Mouse (Mus musculus): ENCODE results near the gene Igf2bp3. TPM values are rescaled to one million over a fixed set of nuclear protein-coding genes. Genes with fewer than 3 reads are reported as not detected.

Igf2bp3 gene
- polyA plus RNA-seq, 1 experiment from 2014 or later, result 40.9 TPM

DNA sequence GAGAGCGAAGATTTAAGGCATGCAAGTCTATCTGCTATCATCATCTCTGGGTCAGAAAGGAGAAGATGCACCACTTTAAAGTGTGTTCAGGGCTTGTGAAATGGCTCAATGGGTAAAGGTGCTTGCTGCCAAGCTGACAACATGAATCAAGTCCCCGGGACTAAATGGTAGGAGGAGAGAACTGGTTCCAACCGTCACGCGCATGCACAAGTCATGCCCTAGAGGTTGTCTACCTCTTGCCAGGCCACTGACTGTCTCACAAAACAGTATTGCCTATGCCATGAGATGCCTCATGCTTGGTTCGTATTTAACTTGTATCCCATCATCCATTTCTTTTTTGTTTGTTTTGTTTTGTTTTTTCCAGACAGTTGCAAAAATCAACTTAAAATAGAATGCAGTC is 48.9 kb downstream of the Igf2bp3 start:
- Histone ChIP-seq H3K4me2 (no peak overlapping the region), H3K9ac (no peak overlapping the region), H3K4me1 (replicated peaks) (peaks cover 33% of the 10 kb centered on the region), H3K36me3 (no peaks in the 10 kb centered on the region), H3K27ac (replicated peaks) (no peak overlapping the region), H3K9me3 (no peaks in the 10 kb centered on the region), H3K4me3 (no peak overlapping the region), H3K27me3 (no peaks in the 10 kb centered on the region)
- ATAC-seq (ENCODE audit: low read depth), result no peak
- WGBS, result 74% methylated on average over 6 of the region's 6 CpGs

DNA sequence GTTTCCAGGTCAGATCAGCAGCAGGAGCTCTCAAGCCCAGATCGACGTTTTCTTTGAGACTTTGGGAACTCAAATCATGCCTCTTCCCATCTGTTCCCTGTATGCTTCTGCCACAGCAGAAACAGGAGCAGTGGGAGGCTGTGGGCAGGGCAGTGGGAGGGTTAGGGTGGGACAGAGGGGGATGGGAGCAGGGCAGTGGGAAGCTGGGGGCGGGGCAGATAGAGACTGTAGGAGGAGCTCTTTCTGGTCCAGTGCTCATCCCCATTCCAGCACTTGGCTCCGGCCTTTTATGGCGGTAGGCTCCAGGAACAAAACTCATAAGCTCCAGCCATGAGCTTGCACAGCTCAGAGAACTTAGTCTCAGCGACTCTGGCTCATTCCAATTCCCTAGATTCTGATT is 49.7 kb downstream of the Igf2bp3 start:
- no peaks in the 10 kb centered on the region for H3K9me3 ChIP-seq

DNA sequence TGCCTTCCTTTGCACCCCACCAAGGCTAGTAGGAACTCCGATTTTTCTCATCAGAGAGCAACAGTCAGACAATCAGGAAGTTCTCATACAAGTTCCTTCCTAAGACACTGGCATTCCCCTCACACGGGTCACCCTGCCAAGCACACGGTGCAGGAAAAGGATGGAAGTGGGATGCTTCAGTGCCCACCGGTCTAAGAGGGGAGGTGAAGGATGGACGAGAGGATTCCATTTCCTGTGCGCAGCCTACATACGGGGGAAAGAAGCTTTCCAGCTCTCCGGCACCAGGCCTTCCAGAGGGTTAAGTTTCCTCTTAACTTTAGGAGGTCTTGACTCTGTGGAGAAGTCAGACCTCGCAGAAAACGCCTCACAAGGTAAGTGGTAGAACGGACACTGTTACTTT is 50.1 kb downstream of the Igf2bp3 start:
- Histone ChIP-seq H3K27ac (replicated peaks) (no peak overlapping the region), H3K9me3 (no peaks in the 10 kb centered on the region), H3K4me2 (no peak overlapping the region), H3K4me3 (no peak overlapping the region), H3K9ac (no peak overlapping the region), H3K27me3 (no peaks in the 10 kb centered on the region), H3K36me3 (no peaks in the 10 kb centered on the region), H3K4me1 (replicated peaks) (peaks cover 33% of the 10 kb centered on the region)
- no peak for ATAC-seq (ENCODE audit: low read depth)
- 75% methylated on average over 11 of the region's 11 CpGs for WGBS

More for the DNA sequence above, 49.7 kb downstream of the Igf2bp3 start:
- H3K9ac ChIP-seq, result no peak overlapping the region
- no peak overlapping the region for H3K4me3 ChIP-seq
- WGBS, result 23% methylated on average over 6 of the region's 6 CpGs
- no peak overlapping the region for H3K4me2 ChIP-seq
- peaks cover 33% of the 10 kb centered on the region for H3K4me1 ChIP-seq (replicated peaks)
- H3K36me3 ChIP-seq, result no peaks in the 10 kb centered on the region
- no peak overlapping the region for H3K27ac ChIP-seq (replicated peaks)
- ATAC-seq (ENCODE audit: low read depth), result no peak
- H3K27me3 ChIP-seq, result no peaks in the 10 kb centered on the region

DNA sequence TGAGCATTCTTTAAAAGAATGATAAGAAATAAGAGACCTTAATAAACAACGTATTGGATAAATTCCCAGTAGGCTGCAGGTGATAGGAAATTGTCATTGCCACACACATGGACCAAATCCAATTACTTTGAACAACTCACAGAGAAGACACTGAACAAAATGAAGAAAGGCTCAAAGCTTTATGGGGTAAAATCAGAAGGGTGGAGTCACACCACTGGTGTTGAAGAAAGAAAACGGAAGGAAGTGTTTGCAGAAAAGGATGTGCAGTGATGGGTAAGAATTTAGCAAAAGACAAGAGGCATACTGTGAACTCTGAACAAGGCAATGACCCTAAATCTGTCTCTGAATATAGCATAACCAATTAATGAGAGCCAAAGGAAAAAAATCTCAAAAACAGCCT is 54.8 kb downstream of the Igf2bp3 start:
- no peak overlapping the region for H3K27ac ChIP-seq (replicated peaks)
- no peaks in the 10 kb centered on the region for H3K36me3 ChIP-seq
- H3K27me3 ChIP-seq, result no peaks in the 10 kb centered on the region
- H3K9ac ChIP-seq, result no peak overlapping the region
- H3K4me3 ChIP-seq, result no peak overlapping the region
- ATAC-seq (ENCODE audit: low read depth), result no peak
- peaks cover 9% of the 10 kb centered on the region for H3K4me1 ChIP-seq (replicated peaks)
- WGBS, result 72% methylated on average over 2 of the region's 2 CpGs
- H3K9me3 ChIP-seq, result no peaks in the 10 kb centered on the region
- no peak overlapping the region for H3K4me2 ChIP-seq

DNA sequence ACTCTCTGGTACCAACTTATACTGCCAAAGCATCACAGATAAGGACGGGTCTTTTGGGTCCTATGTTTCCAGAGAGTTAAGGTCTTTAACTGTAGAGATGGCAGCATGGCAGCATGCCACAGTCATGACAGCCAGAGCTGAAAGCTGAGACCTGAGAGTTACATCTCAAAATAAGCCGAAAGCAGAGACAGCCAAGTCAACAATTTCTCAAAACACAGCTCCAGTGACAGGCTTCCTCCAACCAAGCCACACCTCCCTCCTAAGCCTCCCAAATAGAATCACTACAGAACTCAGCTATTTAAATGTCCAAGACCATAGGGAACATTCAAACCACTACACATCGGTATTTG is 58.0 kb downstream of the Igf2bp3 start:
- H3K27ac ChIP-seq (replicated peaks), result no peak overlapping the region
- ATAC-seq (ENCODE audit: low read depth), result no peak
- WGBS, result 94% methylated on average over 3 of the region's 3 CpGs

DNA sequence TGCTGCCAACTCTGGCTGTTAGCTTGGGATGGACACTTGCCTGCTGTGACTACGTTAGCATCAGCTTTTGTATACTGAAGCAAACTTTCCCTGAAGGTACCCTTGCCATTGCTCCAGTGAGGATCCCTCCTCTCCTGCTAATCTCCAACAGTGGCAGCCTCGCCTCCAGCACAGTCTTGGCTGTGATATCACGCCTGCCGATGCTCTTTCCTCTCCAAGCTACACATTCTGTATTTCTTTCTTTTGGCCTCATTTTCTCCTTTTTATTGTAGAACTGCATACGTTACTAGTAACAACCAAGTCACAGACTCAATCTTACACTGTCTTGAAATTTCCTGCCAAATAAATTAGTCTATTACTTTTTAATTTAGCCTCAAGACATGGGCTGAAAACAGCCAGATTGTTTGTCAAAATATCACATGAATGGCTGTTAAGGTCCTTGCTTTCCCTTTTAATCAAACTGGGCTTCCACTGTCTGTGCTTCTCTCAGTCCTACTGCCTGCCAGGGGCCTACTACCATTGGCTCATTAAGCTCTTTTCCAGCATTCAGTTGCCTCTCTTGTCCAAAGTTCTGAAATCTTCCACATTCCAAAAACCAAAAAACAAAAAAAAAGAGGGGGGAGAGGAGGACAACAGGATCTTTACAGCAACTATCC is 58.5 kb downstream of the Igf2bp3 start:
- H3K27ac ChIP-seq (replicated peaks), result no peak overlapping the region
- no peak overlapping the region for H3K9ac ChIP-seq
- H3K9me3 ChIP-seq, result no peaks in the 10 kb centered on the region
- H3K4me1 ChIP-seq (replicated peaks), result peaks cover 13% of the 10 kb centered on the region; the same call in 1 of the 2 replicates
- H3K36me3 ChIP-seq, result no peaks in the 10 kb centered on the region
- 86% methylated on average over 5 of the region's 5 CpGs for WGBS
- H3K27me3 ChIP-seq, result no peaks in the 10 kb centered on the region
- H3K4me2 ChIP-seq, result no peak overlapping the region
- H3K4me3 ChIP-seq, result no peak overlapping the region
- no peak for ATAC-seq (ENCODE audit: low read depth)

More for the DNA sequence above, 58.0 kb downstream of the Igf2bp3 start:
- no peaks in the 10 kb centered on the region for H3K36me3 ChIP-seq
- no peak overlapping the region for H3K9ac ChIP-seq
- peaks cover 8% of the 10 kb centered on the region; the same call in 1 of the 2 replicates for H3K4me1 ChIP-seq (replicated peaks)
- H3K4me3 ChIP-seq, result no peak overlapping the region
- no peaks in the 10 kb centered on the region for H3K9me3 ChIP-seq
- H3K4me2 ChIP-seq, result no peak overlapping the region
- H3K27me3 ChIP-seq, result no peaks in the 10 kb centered on the region

DNA sequence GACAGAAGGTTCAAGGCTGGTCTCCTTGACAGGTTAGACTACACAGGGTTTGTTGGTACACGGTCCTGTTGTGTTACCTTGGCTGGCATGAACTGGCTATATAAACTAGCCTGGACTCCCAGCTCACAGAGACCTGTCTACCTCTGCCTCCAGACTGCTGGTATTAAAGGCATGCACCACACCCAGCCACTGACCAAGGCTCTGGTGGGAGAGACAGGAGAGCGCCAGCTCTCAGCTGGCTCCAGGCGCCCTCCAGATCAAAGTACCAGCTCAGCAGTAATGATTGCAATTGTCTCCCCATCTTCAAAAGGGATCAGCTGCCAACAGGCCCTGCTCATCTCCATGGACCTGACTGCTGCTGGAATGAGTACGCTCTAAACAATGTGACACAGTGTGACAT is 63.3 kb downstream of the Igf2bp3 start:
- Histone ChIP-seq H3K36me3 (no peaks in the 10 kb centered on the region), H3K27ac (replicated peaks) (no peak overlapping the region), H3K27me3 (no peaks in the 10 kb centered on the region), H3K9me3 (no peaks in the 10 kb centered on the region), H3K4me1 (replicated peaks) (peaks cover 17% of the 10 kb centered on the region), H3K4me3 (no peak overlapping the region), H3K4me2 (no peak overlapping the region), H3K9ac (no peak overlapping the region)
- 76% methylated on average over 4 of the region's 4 CpGs for WGBS
- no peak for ATAC-seq (ENCODE audit: low read depth)

DNA sequence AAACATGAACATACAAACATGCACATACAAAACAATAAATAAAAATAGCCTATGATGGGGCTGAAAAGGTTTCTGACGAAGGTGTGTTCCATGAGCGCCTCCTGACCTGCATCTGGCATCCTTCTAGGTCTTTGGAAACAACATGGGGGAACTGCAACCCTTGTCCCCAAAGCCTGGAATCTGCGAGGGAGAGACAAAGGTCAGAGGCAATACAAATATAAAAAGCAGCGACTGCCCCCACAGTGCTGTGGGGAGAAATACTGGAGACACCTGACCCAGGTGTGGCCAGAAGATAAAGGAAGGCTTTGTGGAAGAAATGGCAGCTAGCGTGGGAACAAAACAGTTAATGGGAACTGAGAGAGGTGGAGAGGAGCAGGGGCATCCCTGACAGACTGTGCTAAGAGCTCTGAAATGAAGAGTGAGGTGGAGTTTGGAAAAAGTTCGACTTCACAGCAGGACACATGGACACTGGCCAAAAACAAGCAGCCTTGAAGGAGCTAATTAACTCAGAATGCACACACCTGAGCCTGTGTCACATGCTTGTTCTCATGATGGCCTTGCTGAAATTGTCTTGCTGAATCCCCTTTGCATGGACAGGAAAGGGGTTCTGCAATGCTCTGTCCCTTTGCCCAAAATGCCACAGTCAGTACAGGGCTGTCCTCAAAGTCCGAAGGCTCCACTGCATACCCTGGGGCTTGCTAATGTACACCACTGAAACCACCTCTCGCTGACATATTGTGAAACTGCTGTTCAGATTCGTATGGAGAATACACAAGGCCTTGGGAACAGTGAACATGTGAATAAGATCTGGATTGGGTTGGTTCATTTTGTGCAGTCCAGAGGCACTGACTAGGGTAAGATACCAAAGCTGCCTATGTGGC is 64.2 kb downstream of the Igf2bp3 start:
- ATAC-seq (ENCODE audit: low read depth), result no peak
- WGBS, result 85% methylated on average over 9 of the region's 9 CpGs
- Histone ChIP-seq H3K4me2 (no peak overlapping the region), H3K9ac (no peak overlapping the region), H3K4me1 (replicated peaks) (peaks cover 17% of the 10 kb centered on the region), H3K9me3 (no peaks in the 10 kb centered on the region), H3K27me3 (no peaks in the 10 kb centered on the region), H3K4me3 (no peak overlapping the region), H3K36me3 (no peaks in the 10 kb centered on the region), H3K27ac (replicated peaks) (no peak overlapping the region)

DNA sequence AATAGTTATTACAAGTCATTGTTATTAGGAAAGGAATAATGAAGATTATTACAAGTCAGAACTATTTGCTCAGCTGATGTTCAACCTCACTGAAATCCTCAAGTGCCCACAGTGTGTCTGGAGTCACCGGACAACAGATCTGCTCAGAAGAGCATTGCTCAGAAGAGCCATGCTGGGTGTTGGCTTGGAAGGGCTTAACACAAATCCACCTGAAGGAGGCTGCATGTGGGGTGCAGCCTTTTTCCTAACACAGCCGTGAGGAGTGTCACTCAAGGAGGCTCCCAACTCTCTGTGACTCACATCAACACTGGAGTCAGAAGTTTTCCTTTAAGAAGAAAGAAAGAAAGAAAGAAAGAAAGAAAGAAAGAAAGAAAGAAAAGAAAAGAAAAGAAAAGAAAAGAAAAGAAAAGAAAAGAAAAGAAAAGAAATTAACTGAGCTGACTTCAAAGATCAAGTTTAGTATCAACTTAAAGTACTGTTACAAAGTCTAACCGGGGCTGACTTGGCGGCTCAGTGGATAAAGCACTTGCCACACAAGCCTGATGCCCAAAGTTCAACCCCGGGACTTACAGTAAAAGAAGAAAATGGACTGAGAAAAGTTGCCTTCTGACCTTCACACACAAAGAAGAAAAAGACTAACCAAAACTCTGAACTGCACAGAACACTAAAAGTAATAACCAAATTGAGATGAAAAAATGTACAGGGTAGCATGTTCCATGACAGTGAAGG is 65.4 kb downstream of the Igf2bp3 start:
- H3K36me3 ChIP-seq, result no peaks in the 10 kb centered on the region
- no peak overlapping the region for H3K27ac ChIP-seq (replicated peaks)
- no peaks in the 10 kb centered on the region for H3K27me3 ChIP-seq
- H3K4me1 ChIP-seq (replicated peaks), result peaks cover 17% of the 10 kb centered on the region
- H3K4me3 ChIP-seq, result no peak overlapping the region
- 87% methylated on average over 5 of the region's 5 CpGs for WGBS
- ATAC-seq (ENCODE audit: low read depth), result no peak
- no peak overlapping the region for H3K9ac ChIP-seq
- no peak overlapping the region for H3K4me2 ChIP-seq
- no peaks in the 10 kb centered on the region for H3K9me3 ChIP-seq

DNA sequence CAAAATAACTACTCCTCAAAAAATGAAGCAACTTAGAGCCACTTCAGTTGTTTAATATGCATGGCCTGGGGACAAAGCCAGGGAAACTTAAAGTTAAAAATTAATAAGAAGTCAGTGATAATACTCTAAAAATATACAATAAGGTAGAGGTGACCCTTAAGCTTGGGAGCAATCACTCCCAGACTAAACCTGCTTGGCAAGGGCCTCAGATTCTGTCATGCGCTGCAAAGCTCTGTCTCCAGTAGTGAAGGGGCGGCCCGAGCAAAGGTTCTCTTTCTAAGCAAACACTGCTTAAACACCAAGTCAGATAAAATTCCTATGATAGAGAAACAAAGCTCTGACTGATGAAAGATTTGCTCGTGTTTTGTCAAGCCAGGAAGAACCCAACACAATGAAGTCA is 66.0 kb downstream of the Igf2bp3 start:
- Histone ChIP-seq H3K4me1 (replicated peaks) (peaks cover 20% of the 10 kb centered on the region), H3K27me3 (no peaks in the 10 kb centered on the region), H3K9ac (no peak overlapping the region), H3K36me3 (no peaks in the 10 kb centered on the region), H3K4me3 (no peak overlapping the region), H3K9me3 (no peaks in the 10 kb centered on the region), H3K4me2 (no peak overlapping the region), H3K27ac (replicated peaks) (no peak overlapping the region)
- ATAC-seq (ENCODE audit: low read depth), result no peak
- 86% methylated on average over 4 of the region's 4 CpGs for WGBS

DNA sequence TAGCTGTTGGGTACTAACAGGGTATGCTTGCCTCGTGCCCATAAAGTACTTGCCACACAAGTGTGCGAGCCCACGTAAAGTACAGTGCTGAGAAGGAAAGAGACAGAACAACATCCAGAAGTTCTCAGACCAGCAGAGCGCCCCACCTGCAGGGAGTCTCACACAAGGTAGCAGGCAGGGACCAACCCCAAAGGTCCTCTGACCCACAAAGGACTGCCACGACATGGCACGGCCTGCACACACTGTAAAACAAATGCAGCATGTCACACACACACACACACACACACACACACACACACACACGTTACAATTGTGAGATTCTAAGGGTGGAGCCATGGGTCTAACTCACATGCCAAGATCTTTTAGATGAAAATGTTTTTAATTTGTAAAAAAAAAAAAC is 66.4 kb downstream of the Igf2bp3 start:
- WGBS, result 88% methylated on average over 7 of the region's 7 CpGs
- H3K4me2 ChIP-seq, result no peak overlapping the region

DNA sequence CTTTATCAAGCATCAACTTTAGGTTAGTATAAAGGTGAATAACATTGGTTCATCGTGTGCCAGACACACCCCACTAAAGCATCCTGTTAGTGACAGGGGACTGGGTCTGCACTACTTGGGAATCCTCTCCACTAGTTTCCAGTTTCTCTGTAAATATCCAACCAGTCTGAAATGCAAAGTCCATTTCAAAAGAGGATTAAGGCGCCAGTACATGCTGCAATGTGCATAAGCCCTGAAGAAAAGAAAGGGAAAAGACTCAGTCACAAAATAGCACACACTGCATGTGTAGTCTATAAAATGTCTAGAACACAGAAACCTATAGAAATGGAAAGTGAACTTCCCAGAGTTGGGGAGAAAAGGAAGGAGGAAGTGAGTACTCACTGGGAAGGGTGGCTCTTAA is 68.3 kb downstream of the Igf2bp3 start:
- Histone ChIP-seq H3K4me2 (no peak overlapping the region), H3K27me3 (no peaks in the 10 kb centered on the region), H3K9me3 (no peaks in the 10 kb centered on the region), H3K36me3 (no peaks in the 10 kb centered on the region), H3K4me3 (no peak overlapping the region), H3K9ac (no peak overlapping the region), H3K4me1 (replicated peaks) (peaks cover 15% of the 10 kb centered on the region), H3K27ac (replicated peaks) (no peak overlapping the region)
- WGBS, result 93% methylated on average over 2 of the region's 2 CpGs
- no peak for ATAC-seq (ENCODE audit: low read depth)

More for the DNA sequence above, 66.4 kb downstream of the Igf2bp3 start:
- no peaks in the 10 kb centered on the region for H3K9me3 ChIP-seq
- H3K9ac ChIP-seq, result no peak overlapping the region
- no peaks in the 10 kb centered on the region for H3K27me3 ChIP-seq
- no peak overlapping the region for H3K27ac ChIP-seq (replicated peaks)
- no peak for ATAC-seq (ENCODE audit: low read depth)
- H3K4me1 ChIP-seq (replicated peaks), result peaks cover 20% of the 10 kb centered on the region
- no peak overlapping the region for H3K4me3 ChIP-seq
- no peaks in the 10 kb centered on the region for H3K36me3 ChIP-seq

Measured in neural tube, embryonic 13.5 days (tissue).